Mouse (Mus musculus) intestine, embryonic 14.5 days (tissue): ENCODE measurements at regions not wholly inside any gene's neighbourhood (a gene's known extent, or its start where the extent isn't known, plus 50 kb on each side); places are given as distances from the start of the nearest gene placed in this dataset.
A peak's percentile ranks its signal among the peaks of the same experiment; 100 is the strongest.

Experiments
- ATAC-seq: fragments of 200-750 bp; cut with Nextera tagmentation; replicated peaks from 2 replicates; pipeline ENCODE4 v1.8.0; 2017; ENCODE audit warnings: low read depth, moderate number of reproducible peaks, moderate TSS enrichment, moderate library complexity; ENCODE audit not compliant: low FRiP score, low TSS enrichment
- DNase-seq: peaks from one replicate; pipeline ENCODE4 v3.0.0-alpha.2; 2018; ENCODE audit warnings: low spot score
- H3K27ac ChIP-seq: fragments of 300-500 bp; sonication (generic); 2 replicates; pipeline ENCODE4 v1.5.1; 2014; ENCODE audit warnings: low read depth, mild to moderate bottlenecking, control low read depth
- H3K27me3 ChIP-seq: fragments of 300-500 bp; sonication (generic); replicated peaks from 2 replicates; pipeline ENCODE4 v1.6.1; 2014; ENCODE audit warnings: low read length, control low read depth; ENCODE audit not compliant: control insufficient read depth, insufficient read depth
- H3K36me3 ChIP-seq: fragments of 300-500 bp; sonication (generic); 2 replicates; pipeline ENCODE4 v1.6.1; 2014; ENCODE audit warnings: low read length, control low read depth; ENCODE audit not compliant: control insufficient read depth, insufficient read depth
- H3K4me1 ChIP-seq: fragments of 300-500 bp; sonication (generic); replicated peaks from 2 replicates; pipeline ENCODE4 v1.6.1; 2014; ENCODE audit warnings: low read length, control low read depth, mixed read lengths; ENCODE audit not compliant: control insufficient read depth, insufficient read depth
- H3K4me2 ChIP-seq: fragments of 300-500 bp; sonication (generic); 2 replicates; pipeline ENCODE4 v1.6.1; 2014; ENCODE audit warnings: low read length
- H3K4me3 ChIP-seq: fragments of 300-500 bp; sonication (generic); 2 replicates; pipeline ENCODE4 v1.5.1; 2014; ENCODE audit warnings: low read depth, low read length, control low read depth, mixed read lengths
- H3K9ac ChIP-seq: fragments of 300-500 bp; sonication (generic); 2 replicates; pipeline ENCODE4 v1.6.1; 2014; ENCODE audit warnings: mild to moderate bottlenecking, low read length
- H3K9me3 ChIP-seq: fragments of 300-500 bp; sonication (generic); 2 replicates; pipeline ENCODE4 v1.6.1; 2016; ENCODE audit warnings: low read length, control low read depth; ENCODE audit not compliant: control insufficient read depth
- WGBS: fragments of 180-500 bp; shearing (Covaris S2); extraction: QIAGEN DNeasy Blood & Tissue Kit; methylation state at CpG from one replicate; pipeline ENCODE4 v1.1.7; 2014; 5-methylcytosine and 5-hydroxymethylcytosine counted together

- WGBS, result 92% methylated on average over 8 of the region's 8 CpGs
Observed at GRCm38 (mm10) chr14:46034301-46034700, 344.9 kb upstream of the Gm15217 start.

GRCm38 (mm10) chr14:46060622-46061381 is 318.4 kb upstream of the Gm15217 start:
- no peak overlapping the region for H3K9ac ChIP-seq
- 0 out of 2 replicates have a peak, but pooled peaks have one; percentile 47 for ATAC-seq
- peak overlapping the region; percentile 34 for H3K4me2 ChIP-seq
- peak overlapping the region; percentile 18; the same call in 1 of the 2 replicates for H3K4me3 ChIP-seq
- H3K36me3 ChIP-seq, result no peaks in the 10 kb centered on the region
- H3K9me3 ChIP-seq, result no peaks in the 10 kb centered on the region
- 15% methylated on average over 14 of the region's 14 CpGs for WGBS
- H3K4me1 ChIP-seq, result no peaks in the 10 kb centered on the region; the same call in 1 of the 2 replicates
- DNase-seq, result peak; percentile 61
- H3K27ac ChIP-seq, result no peak overlapping the region
- H3K27me3 ChIP-seq, result no peaks in the 10 kb centered on the region

More at GRCm38 (mm10) chr14:46034301-46034700, 344.9 kb upstream of the Gm15217 start:
- Histone ChIP-seq H3K27me3 (no peaks in the 10 kb centered on the region), H3K4me1 (no peaks in the 10 kb centered on the region), H3K9ac (no peak overlapping the region), H3K9me3 (no peaks in the 10 kb centered on the region), H3K36me3 (no peaks in the 10 kb centered on the region), H3K4me3 (no peak overlapping the region), H3K4me2 (no peak overlapping the region), H3K27ac (no peak overlapping the region)
- ATAC-seq (no peak), DNase-seq (no peak)

- Histone ChIP-seq H3K9ac (no peak overlapping the region), H3K4me3 (no peak overlapping the region), H3K9me3 (no peaks in the 10 kb centered on the region), H3K4me2 (no peak overlapping the region), H3K4me1 (no peaks in the 10 kb centered on the region), H3K27ac (no peak overlapping the region), H3K36me3 (no peaks in the 10 kb centered on the region), H3K27me3 (no peaks in the 10 kb centered on the region)
- 72% methylated on average over 5 of the region's 5 CpGs for WGBS
- DNase-seq (no peak), ATAC-seq (no peak)
Observed at GRCm38 (mm10) chr14:46067102-46067801, 312.0 kb upstream of the Gm15217 start.

- Histone ChIP-seq H3K4me1 (peaks cover 4% of the 10 kb centered on the region; the same call in 1 of the 2 replicates), H3K9ac (no peak overlapping the region), H3K4me3 (no peak overlapping the region), H3K27me3 (no peaks in the 10 kb centered on the region), H3K4me2 (no peak overlapping the region), H3K36me3 (no peaks in the 10 kb centered on the region), H3K9me3 (no peaks in the 10 kb centered on the region), H3K27ac (no peak overlapping the region)
- 82% methylated on average over 5 of the region's 5 CpGs for whole genome bisulfite sequencing
- no peak for DNase-seq
- ATAC-seq, result no peak
Observed at GRCm38 (mm10) chr14:46071244-46071643, 308.0 kb upstream of the Gm15217 start.

GRCm38 (mm10) chr14:46076738-46077137 is 302.5 kb upstream of the Gm15217 start:
- Histone ChIP-seq H3K9ac (no peak overlapping the region), H3K4me3 (no peak overlapping the region), H3K4me1 (peaks cover 4% of the 10 kb centered on the region; the same call in 1 of the 2 replicates), H3K9me3 (no peaks in the 10 kb centered on the region), H3K27ac (no peak overlapping the region), H3K4me2 (no peak overlapping the region), H3K27me3 (no peaks in the 10 kb centered on the region), H3K36me3 (no peaks in the 10 kb centered on the region)
- WGBS, result 98% methylated on average over 2 of the region's 2 CpGs
- DNase-seq, result no peak
- no peak for ATAC-seq

GRCm38 (mm10) chr14:46077406-46078131 is 301.6 kb upstream of the Gm15217 start:
- Histone ChIP-seq H3K9me3 (no peaks in the 10 kb centered on the region), H3K4me1 (peaks cover 4% of the 10 kb centered on the region; the same call in 1 of the 2 replicates), H3K27me3 (no peaks in the 10 kb centered on the region), H3K4me2 (no peak overlapping the region), H3K9ac (no peak overlapping the region), H3K4me3 (no peak overlapping the region), H3K36me3 (no peaks in the 10 kb centered on the region), H3K27ac (no peak overlapping the region)
- DNase-seq (no peak), ATAC-seq (no peak)
- 76% methylated on average over 11 of the region's 11 CpGs for WGBS

- Histone ChIP-seq H3K36me3 (no peaks in the 10 kb centered on the region), H3K4me2 (no peak overlapping the region), H3K4me1 (no peaks in the 10 kb centered on the region), H3K27ac (no peak overlapping the region), H3K9ac (no peak overlapping the region), H3K27me3 (no peaks in the 10 kb centered on the region), H3K9me3 (no peaks in the 10 kb centered on the region), H3K4me3 (no peak overlapping the region)
- no peak for DNase-seq
- no peak for ATAC-seq
- WGBS, result 95% methylated on average over 5 of the region's 5 CpGs
Observed at GRCm38 (mm10) chr14:46082646-46083045, 296.6 kb upstream of the Gm15217 start.

GRCm38 (mm10) chr14:46088968-46089691 is 290.1 kb upstream of the Gm15217 start:
- ATAC-seq (no peak), DNase-seq (no peak)
- WGBS, result 67% methylated on average over 12 of the region's 12 CpGs
- H3K4me3 ChIP-seq, result no peak overlapping the region
- no peak overlapping the region for H3K27ac ChIP-seq
- H3K27me3 ChIP-seq, result no peaks in the 10 kb centered on the region
- H3K9me3 ChIP-seq, result no peaks in the 10 kb centered on the region
- H3K9ac ChIP-seq, result no peak overlapping the region
- no peak overlapping the region for H3K4me2 ChIP-seq
- H3K36me3 ChIP-seq, result no peaks in the 10 kb centered on the region
- H3K4me1 ChIP-seq, result no peaks in the 10 kb centered on the region
